Mouse (Mus musculus) central nervous system, embryonic 14 days (tissue): ENCODE results near the gene Wdr41. TPM values are rescaled to one million over a fixed set of nuclear protein-coding genes. Genes with fewer than 3 reads are reported as not detected.

Experiments used
- polyA plus RNA-seq: library from polyadenylated mRNA; depleted of rRNA; stranded (reverse); fragments of >200 nt; gene quantifications from 2 replicates; pipeline ENCODE4 v1.2.3, GENCODE M21; 2012; rRNA removed

Wdr41 gene
- polyA plus RNA-seq: 22.1 and 23.9 TPM in 2 replicates

GRCm38 (mm10) chr13:94976219-94977186 is at the start of gene Wdr41:
Gene Wdr41 (plus strand): TSS chr13:94976344.

Other genes with a start within 250 kb of the Wdr41 start
- gene Tbca, start 187.4 kb upstream of the Wdr41 start, polyA plus RNA-seq: 463 and 480 TPM in 2 replicates
- 15.9 and 25.8 TPM in 2 replicates for gene Otp, start 100.7 kb upstream of the Wdr41 start, polyA plus RNA-seq